Mouse (Mus musculus): ENCODE measurements at regions not wholly inside any gene's neighbourhood (a gene's known extent, or its start where the extent isn't known, plus 50 kb on each side); places are given as distances from the start of the nearest gene placed in this dataset.

DNA sequence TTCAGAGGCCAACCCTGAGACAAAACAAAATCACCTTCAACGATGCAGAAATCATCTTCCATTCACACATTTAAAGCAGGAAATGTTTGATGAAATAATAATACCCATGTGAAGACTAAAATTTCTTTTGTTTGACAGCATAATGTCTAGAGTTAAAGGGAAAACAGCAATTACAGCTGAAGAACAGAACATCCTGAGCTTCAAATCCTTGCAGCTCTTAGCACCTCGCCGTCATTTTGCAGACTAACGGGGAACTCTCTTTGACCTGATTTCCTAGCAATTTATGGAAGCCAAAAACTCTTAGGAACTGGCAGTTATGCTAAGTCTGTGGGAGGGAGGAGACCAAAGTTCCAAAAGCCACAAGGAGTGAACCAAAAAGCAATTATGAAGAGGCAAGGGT, 115.3 kb downstream of the Tmem215 start:
- no peak overlapping the region for H3K27ac ChIP-seq (replicated peaks)
- no peak overlapping the region for H3K4me3 ChIP-seq (replicated peaks)
- no peaks in the 10 kb centered on the region for H3K9me3 ChIP-seq (replicated peaks)
- no peak overlapping the region for H3K4me2 ChIP-seq (replicated peaks)
- no peaks in the 10 kb centered on the region for H3K27me3 ChIP-seq
- H3K9ac ChIP-seq = no peak overlapping the region
- H3K36me3 ChIP-seq = no peaks in the 10 kb centered on the region
- no peak for ATAC-seq (ENCODE audit: insufficient number of reproducible peaks, low FRiP score, low TSS enrichment, low read depth)
- 68% methylated on average over 4 of the region's 4 CpGs for WGBS
- peaks cover 8% of the 10 kb centered on the region; the same call in 1 of the 2 replicates for H3K4me1 ChIP-seq

DNA sequence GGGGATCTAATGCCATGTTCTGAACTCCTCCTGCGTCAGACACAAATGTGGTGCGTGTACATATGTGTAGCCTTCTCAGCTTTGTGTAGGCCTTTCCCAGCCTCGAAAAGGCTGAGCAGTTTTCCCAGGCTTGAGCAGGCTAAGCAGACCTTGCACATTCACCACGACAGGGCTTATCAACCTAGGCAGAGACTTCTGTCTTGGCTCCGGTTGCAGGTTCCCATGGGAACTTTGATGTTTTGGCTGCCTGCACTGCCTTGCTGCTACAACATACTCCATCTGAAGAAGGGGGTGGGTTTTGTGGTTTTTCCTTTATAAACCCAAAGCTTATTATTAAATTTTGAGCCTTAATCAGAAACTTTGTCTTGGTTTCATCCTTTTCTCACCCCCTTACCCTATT, 109.2 kb downstream of the Aptx start:
- WGBS = 63% methylated on average over 5 of the region's 5 CpGs
- ATAC-seq (ENCODE audit: insufficient number of reproducible peaks, low FRiP score, low TSS enrichment, low read depth) = no peak
- no peaks in the 10 kb centered on the region for H3K9me3 ChIP-seq (replicated peaks)
- no peak overlapping the region for H3K4me2 ChIP-seq (replicated peaks)
- H3K36me3 ChIP-seq = no peaks in the 10 kb centered on the region
- no peak overlapping the region for H3K27ac ChIP-seq (replicated peaks)
- no peak overlapping the region for H3K9ac ChIP-seq
- no peaks in the 10 kb centered on the region for H3K27me3 ChIP-seq
- H3K4me3 ChIP-seq (replicated peaks) = no peak overlapping the region
- H3K4me1 ChIP-seq = no peaks in the 10 kb centered on the region

DNA sequence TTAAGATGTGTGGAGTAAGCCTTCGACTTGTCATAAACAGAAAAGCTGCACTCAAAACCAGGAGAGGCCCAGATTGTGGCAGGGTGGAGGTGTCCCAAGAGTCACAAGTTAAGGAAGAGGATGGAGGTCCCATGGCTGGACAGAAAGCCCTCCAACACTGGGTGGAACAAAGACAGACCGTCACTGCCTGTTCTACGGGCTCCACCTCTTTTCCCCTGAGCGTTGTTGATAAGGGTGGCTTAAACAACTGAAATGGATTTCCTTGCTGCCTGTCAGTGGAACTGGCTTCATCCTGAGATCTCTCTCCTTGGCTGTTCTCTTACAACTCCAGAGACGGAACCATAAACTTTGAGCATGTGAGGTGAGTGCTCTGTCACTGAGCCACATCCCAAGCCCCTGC, 78.0 kb downstream of the Aptx start:
- Histone ChIP-seq H3K4me3 (replicated peaks) (no peak overlapping the region), H3K4me2 (replicated peaks) (no peak overlapping the region), H3K9me3 (replicated peaks) (no peaks in the 10 kb centered on the region), H3K27me3 (no peaks in the 10 kb centered on the region), H3K9ac (no peak overlapping the region), H3K27ac (replicated peaks) (no peak overlapping the region), H3K36me3 (no peaks in the 10 kb centered on the region), H3K4me1 (no peaks in the 10 kb centered on the region)
- no peak for ATAC-seq (ENCODE audit: insufficient number of reproducible peaks, low FRiP score, low TSS enrichment, low read depth)
- WGBS = 53% methylated on average over 5 of the region's 5 CpGs

DNA sequence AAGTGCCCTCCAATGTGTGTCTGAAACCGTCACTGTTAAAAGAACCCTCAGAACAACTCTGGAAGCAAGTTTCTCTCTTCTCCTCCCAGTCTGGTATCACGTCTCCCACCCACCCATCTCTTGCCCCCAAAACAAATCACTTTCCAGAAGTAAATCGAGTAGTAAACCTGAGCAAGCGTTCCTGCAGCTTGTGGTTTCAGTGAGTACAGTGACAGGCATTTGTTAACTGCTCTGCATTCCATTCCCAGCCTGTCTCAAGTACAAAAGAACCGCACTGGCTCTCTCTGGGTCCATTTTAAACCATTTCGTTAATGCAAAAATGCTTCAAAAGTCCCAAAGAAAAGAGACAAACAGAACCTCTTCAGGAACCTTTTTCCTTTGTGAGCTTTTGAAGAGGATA, 77.1 kb downstream of the Aptx start:
- H3K4me3 ChIP-seq (replicated peaks) = no peak overlapping the region
- no peaks in the 10 kb centered on the region for H3K4me1 ChIP-seq
- H3K27ac ChIP-seq (replicated peaks) = no peak overlapping the region
- no peak for ATAC-seq (ENCODE audit: insufficient number of reproducible peaks, low FRiP score, low TSS enrichment, low read depth)
- WGBS = 22% methylated on average over 6 of the region's 6 CpGs
- H3K9me3 ChIP-seq (replicated peaks) = no peaks in the 10 kb centered on the region
- H3K4me2 ChIP-seq (replicated peaks) = no peak overlapping the region
- no peaks in the 10 kb centered on the region for H3K27me3 ChIP-seq
- H3K9ac ChIP-seq = no peak overlapping the region
- H3K36me3 ChIP-seq = no peaks in the 10 kb centered on the region

Data from embryonic facial prominence, embryonic 15.5 days (tissue).